Mouse (Mus musculus): ENCODE data around the gene Toe1. TPM values are rescaled to one million over a fixed set of nuclear protein-coding genes. Genes with fewer than 3 reads are reported as not detected.

The Toe1 gene
- polyA plus RNA-seq, 1 experiment from 2014 or later = 41.1 TPM

DNA sequence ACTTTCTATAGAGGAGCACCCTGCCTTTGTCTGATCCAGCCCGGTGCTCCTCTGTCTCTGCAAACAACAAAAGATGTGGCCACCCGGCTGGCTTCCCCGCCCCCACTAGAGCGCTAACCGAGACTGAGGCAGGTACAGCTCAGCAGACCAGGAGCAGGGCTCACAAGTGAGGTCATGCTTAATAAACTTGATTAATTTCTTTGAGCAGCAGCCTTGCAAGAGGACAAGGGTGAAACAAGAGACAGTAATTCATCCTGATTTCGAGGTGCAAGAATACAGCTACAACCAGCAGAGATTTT is 22.6 kb upstream of the Toe1 start:
- no peaks in the 10 kb centered on the region for H3K4me1 ChIP-seq (ENCODE audit: control insufficient read depth, insufficient read depth, low read length)
- H3K9me3 ChIP-seq (ENCODE audit: control insufficient read depth, low read length) = no peaks in the 10 kb centered on the region
- no peak overlapping the region for H3K9ac ChIP-seq (ENCODE audit: low read length)
- H3K36me3 ChIP-seq (ENCODE audit: control insufficient read depth, insufficient read depth, low read length) = no peaks in the 10 kb centered on the region
- WGBS = 30% methylated on average over 6 of the region's 6 CpGs
- H3K27me3 ChIP-seq (ENCODE audit: control insufficient read depth, insufficient read depth, low read length) = no peaks in the 10 kb centered on the region
- no peak overlapping the region for H3K4me2 ChIP-seq (ENCODE audit: low read depth, severe bottlenecking)
- ATAC-seq (ENCODE audit: insufficient number of reproducible peaks, low FRiP score, low TSS enrichment, low read depth) = no peak
- H3K27ac ChIP-seq (replicated peaks; ENCODE audit: low read depth, low read length) = no peak overlapping the region
- no peak for DNase-seq (ENCODE audit: low spot score)
- H3K4me3 ChIP-seq (ENCODE audit: low read depth, low read length) = no peak overlapping the region

DNA sequence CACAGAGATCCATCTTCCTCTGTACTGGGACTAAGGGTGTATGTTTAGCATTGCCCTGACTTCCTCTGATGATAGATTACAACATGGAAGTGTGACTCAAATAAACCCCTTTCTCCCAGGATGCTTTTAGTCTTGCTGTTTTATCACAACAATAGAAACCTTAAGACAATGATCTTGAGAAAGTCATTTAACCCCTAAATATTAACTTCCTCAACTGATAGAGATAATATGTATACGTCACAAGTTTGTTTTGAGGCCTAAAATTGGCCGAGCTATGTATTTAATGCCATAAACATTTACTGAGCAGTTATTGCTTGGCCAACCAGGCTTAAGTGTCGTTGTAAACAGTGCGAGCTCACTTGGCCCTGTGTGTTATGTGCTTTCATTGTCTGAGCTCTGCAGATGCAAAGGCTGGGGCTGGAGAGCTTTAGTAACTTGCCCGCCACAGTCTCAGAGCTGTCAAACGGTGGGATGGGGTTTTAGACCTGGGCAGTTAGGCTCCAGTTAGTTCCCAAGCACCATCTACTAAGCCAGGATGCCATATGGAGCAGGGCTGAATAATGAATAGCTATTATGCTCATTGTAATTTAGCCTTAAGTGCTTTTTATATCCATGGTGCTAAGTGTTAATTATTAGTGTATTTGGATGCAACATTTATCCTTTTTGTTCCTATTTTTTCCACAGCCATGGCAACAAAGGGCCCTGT is 22.1 kb upstream of the Toe1 start:
- ATAC-seq (ENCODE audit: insufficient number of reproducible peaks, low FRiP score, low TSS enrichment, low read depth) = no peak
- Histone ChIP-seq H3K4me1 (ENCODE audit: control insufficient read depth, insufficient read depth, low read length) (no peaks in the 10 kb centered on the region), H3K27me3 (ENCODE audit: control insufficient read depth, insufficient read depth, low read length) (no peaks in the 10 kb centered on the region), H3K9ac (ENCODE audit: low read length) (no peak overlapping the region), H3K4me3 (ENCODE audit: low read depth, low read length) (no peak overlapping the region), H3K27ac (replicated peaks; ENCODE audit: low read depth, low read length) (no peak overlapping the region), H3K9me3 (ENCODE audit: control insufficient read depth, low read length) (no peaks in the 10 kb centered on the region), H3K36me3 (ENCODE audit: control insufficient read depth, insufficient read depth, low read length) (no peaks in the 10 kb centered on the region), H3K4me2 (ENCODE audit: low read depth, severe bottlenecking) (no peak overlapping the region)
- DNase-seq (ENCODE audit: low spot score) = no peak
- 60% methylated on average over 6 of the region's 6 CpGs for WGBS

DNA sequence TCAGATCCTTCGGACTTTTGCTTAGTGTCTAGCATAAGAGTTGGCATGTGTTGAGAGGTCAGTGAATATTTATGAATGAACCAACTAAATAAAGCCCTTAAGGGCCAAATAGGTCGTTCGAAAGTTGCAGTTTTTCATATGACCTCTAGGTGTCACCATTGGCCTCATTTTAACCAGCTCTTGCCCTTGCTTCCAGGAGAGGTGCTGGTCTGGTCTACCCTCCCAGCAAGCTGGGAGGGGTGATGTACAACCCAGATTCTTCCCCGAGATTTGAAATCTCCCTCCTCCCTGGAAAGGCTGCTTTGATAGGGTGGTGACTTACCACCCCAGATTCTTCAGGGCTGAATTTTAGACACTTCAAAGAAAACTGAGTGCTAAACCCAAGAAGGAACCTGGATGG is 20.4 kb upstream of the Toe1 start:
- no peaks in the 10 kb centered on the region for H3K36me3 ChIP-seq (ENCODE audit: control insufficient read depth, insufficient read depth, low read length)
- H3K4me3 ChIP-seq (ENCODE audit: low read depth, low read length) = no peak overlapping the region
- H3K9ac ChIP-seq (ENCODE audit: low read length) = no peak overlapping the region
- ATAC-seq (ENCODE audit: insufficient number of reproducible peaks, low FRiP score, low TSS enrichment, low read depth) (no peak), DNase-seq (ENCODE audit: low spot score) (peak; percentile 50)
- 2% methylated on average over 4 of the region's 4 CpGs for WGBS
- no peaks in the 10 kb centered on the region for H3K27me3 ChIP-seq (ENCODE audit: control insufficient read depth, insufficient read depth, low read length)
- H3K9me3 ChIP-seq (ENCODE audit: control insufficient read depth, low read length) = no peaks in the 10 kb centered on the region
- no peak overlapping the region for H3K4me2 ChIP-seq (ENCODE audit: low read depth, severe bottlenecking)
- no peaks in the 10 kb centered on the region for H3K4me1 ChIP-seq (ENCODE audit: control insufficient read depth, insufficient read depth, low read length)
- no peak overlapping the region for H3K27ac ChIP-seq (replicated peaks; ENCODE audit: low read depth, low read length)

DNA sequence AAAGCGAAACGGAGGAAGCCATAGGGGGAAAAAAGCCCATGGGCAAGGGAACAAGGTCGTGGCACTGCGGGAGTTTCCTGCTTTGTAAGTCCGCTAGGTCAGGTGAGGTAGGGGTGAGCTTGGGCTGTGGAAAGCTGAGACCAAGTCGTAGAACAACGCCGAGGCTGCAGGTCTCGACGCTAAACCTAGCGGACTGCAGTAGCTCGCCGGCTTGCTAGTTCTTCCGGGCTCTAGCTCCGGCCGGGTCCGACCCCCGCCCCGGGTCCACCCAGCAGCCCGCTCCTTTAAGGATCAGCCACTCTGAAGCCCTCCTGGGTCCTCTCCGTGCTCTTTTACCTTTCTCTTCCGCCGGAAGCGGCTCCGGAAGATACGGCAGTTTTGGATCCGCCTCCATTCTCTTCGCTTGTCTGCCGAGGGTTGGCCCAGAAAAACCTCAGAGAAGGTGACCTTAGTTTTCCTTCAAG is 17.1 kb upstream of the Toe1 start:
- Histone ChIP-seq H3K9me3 (ENCODE audit: control insufficient read depth, low read length) (no peaks in the 10 kb centered on the region), H3K27ac (replicated peaks; ENCODE audit: low read depth, low read length) (peak overlapping the region; percentile 62; the same call in 1 of the 2 replicates), H3K36me3 (ENCODE audit: control insufficient read depth, insufficient read depth, low read length) (no peaks in the 10 kb centered on the region), H3K4me1 (ENCODE audit: control insufficient read depth, insufficient read depth, low read length) (no peaks in the 10 kb centered on the region), H3K4me3 (ENCODE audit: low read depth, low read length) (peak overlapping the region; percentile 45), H3K27me3 (ENCODE audit: control insufficient read depth, insufficient read depth, low read length) (0 out of 2 replicates have a peak, but pooled peaks cover 3% of the 10 kb centered on the region), H3K4me2 (ENCODE audit: low read depth, severe bottlenecking) (peak overlapping the region; percentile 73), H3K9ac (ENCODE audit: low read length) (peak overlapping the region; percentile 72)
- ATAC-seq (ENCODE audit: insufficient number of reproducible peaks, low FRiP score, low TSS enrichment, low read depth) (no peak; the same call in 1 of the 2 replicates), DNase-seq (ENCODE audit: low spot score) (peak; percentile 76)
- under 1% methylated on average over 29 of the region's 29 CpGs for WGBS

DNA sequence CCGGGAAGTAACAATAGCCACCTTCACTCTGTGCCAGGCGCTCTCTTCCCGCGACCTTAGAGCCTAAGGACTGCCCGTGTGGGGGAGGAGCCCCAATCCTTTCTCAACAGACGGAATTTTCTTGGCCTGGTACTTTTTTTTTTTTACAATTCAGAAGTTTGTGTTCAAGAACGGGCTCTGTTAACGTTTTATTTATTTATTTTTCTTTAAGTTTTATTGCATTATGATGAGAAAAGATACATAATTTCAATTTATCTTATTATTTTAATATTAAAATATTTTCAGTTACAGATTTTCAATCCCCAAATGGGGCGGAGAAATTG is 14.2 kb upstream of the Toe1 start, which contains the start of gene Hpdl:
TSS of gene Hpdl (minus strand) at position 14 of the 323 bp plus-strand sequence.
- DNase-seq (ENCODE audit: low spot score) = no peak
- 0 out of 2 replicates have a peak, but pooled peaks cover 3% of the 10 kb centered on the region for H3K27me3 ChIP-seq (ENCODE audit: control insufficient read depth, insufficient read depth, low read length)
- no peaks in the 10 kb centered on the region for H3K36me3 ChIP-seq (ENCODE audit: control insufficient read depth, insufficient read depth, low read length)
- peak within 1 kb of the TSS; percentile 51 for H3K9ac ChIP-seq (ENCODE audit: low read length)
- no peaks in the 10 kb centered on the region for H3K9me3 ChIP-seq (ENCODE audit: control insufficient read depth, low read length)
- 12% methylated on average over 9 of the region's 9 CpGs for WGBS
- H3K4me1 ChIP-seq (ENCODE audit: control insufficient read depth, insufficient read depth, low read length) = no peaks in the 10 kb centered on the region
- peak within 1 kb of the TSS; percentile 97 for H3K4me2 ChIP-seq (ENCODE audit: low read depth, severe bottlenecking)
- 0 out of 2 replicates have a peak, but pooled peaks have one; percentile 5 for ATAC-seq (ENCODE audit: insufficient number of reproducible peaks, low FRiP score, low TSS enrichment, low read depth)
- H3K4me3 ChIP-seq (ENCODE audit: low read depth, low read length) = peak within 1 kb of the TSS; percentile 48
- no peak within 1 kb of the TSS for H3K27ac ChIP-seq (replicated peaks; ENCODE audit: low read depth, low read length)

DNA sequence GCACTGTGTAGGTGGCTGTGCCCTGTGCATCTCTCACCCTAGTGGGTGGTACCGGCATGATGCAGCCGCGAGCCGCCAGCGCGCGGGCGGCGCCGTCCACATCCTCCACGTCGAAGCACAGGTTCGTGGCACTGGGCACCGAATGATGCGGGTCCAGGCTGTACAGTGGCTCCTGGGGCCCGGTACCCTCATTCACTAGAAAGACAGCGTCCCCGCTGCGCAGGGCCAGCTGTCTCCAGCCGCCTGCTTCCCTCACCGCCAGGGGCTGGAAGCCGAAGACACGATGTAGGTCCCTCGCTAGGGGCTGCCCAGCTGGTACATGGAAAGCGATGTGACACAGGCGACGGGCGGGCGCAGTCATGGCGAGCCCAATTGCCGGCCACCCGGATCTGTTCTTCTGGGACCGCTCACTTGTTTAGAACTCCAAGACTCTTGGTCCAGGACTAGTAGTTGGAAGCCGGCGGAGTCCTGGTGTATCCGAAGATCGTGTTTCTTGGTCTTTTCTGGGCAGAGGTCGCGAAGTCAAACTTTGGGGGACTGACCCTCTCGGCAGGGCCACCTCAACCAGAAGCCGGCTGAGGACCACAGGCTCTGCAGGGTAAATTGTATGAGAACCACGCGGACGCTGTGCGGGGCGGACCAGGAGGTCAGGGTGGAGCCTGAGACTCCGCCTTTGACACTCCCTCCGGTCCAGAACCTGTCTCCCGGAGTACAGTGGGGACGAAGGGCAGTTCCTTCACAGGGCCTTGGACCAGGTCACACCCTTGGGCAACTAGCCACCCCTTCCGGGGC is 13.7 kb upstream of the Toe1 start:
- no peak overlapping the region for H3K27ac ChIP-seq (replicated peaks; ENCODE audit: low read depth, low read length)
- no peaks in the 10 kb centered on the region for H3K4me1 ChIP-seq (ENCODE audit: control insufficient read depth, insufficient read depth, low read length)
- peak overlapping the region; percentile 48 for H3K4me3 ChIP-seq (ENCODE audit: low read depth, low read length)
- peak overlapping the region; percentile 51 for H3K9ac ChIP-seq (ENCODE audit: low read length)
- ATAC-seq (ENCODE audit: insufficient number of reproducible peaks, low FRiP score, low TSS enrichment, low read depth) (peak; percentile 55), DNase-seq (ENCODE audit: low spot score) (peak; percentile 77)
- WGBS = under 1% methylated on average over 51 of the region's 51 CpGs
- H3K27me3 ChIP-seq (ENCODE audit: control insufficient read depth, insufficient read depth, low read length) = 0 out of 2 replicates have a peak, but pooled peaks cover 3% of the 10 kb centered on the region
- H3K9me3 ChIP-seq (ENCODE audit: control insufficient read depth, low read length) = no peaks in the 10 kb centered on the region
- no peaks in the 10 kb centered on the region for H3K36me3 ChIP-seq (ENCODE audit: control insufficient read depth, insufficient read depth, low read length)
- H3K4me2 ChIP-seq (ENCODE audit: low read depth, severe bottlenecking) = peak overlapping the region; percentile 97

DNA sequence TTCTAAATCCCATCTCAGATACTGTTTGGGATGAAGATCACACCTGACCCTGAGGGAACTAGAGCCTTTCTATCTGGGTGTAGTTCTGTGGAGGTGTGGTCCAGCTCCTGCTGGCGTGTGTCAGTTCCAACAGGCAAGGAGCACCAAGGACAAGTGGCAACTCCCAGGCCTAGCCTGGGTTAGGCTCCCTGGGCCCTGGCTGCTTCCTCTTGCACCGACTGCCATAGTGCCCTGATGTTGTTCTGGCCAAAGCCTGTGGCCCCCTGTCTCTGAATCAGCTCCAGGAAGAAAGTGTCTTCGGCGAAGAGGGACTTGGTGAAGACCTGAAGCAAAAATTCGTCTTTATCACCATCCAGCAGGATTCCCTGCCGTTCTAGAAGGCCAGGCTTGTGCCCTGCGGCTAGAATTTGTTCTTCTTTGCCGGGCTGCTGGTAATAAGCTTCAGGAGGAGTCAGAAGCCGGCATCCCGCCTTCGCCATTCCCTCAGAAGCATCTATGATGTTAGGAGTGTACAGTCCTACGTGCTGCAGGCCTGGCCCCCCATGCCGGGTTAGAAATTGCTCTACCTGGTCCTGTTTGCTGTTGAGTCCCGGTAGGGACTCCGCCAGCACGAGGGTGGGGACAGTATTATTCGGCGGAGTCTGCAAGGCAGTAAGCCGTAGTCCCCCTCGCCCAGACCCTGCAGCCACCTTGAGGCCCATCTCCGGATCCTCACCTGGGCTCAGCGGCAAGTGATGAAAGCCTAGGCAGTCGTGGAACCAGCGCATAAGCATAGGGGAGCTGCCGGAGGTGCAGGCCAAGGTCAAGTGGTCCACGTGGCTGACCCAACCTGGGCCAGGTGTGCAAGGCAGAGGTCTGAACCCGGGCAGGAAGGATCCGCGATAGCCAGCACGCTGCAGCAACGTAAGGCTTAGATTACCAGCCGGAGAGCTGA is 12.8 kb upstream of the Toe1 start:
- ATAC-seq (ENCODE audit: insufficient number of reproducible peaks, low FRiP score, low TSS enrichment, low read depth) (no peak), DNase-seq (ENCODE audit: low spot score) (peak; percentile 26)
- Histone ChIP-seq H3K27me3 (ENCODE audit: control insufficient read depth, insufficient read depth, low read length) (0 out of 2 replicates have a peak, but pooled peaks cover 3% of the 10 kb centered on the region), H3K9ac (ENCODE audit: low read length) (peak overlapping the region; percentile 40; the same call in 1 of the 2 replicates), H3K9me3 (ENCODE audit: control insufficient read depth, low read length) (no peaks in the 10 kb centered on the region), H3K4me2 (ENCODE audit: low read depth, severe bottlenecking) (peak overlapping the region; percentile 97), H3K4me1 (ENCODE audit: control insufficient read depth, insufficient read depth, low read length) (no peaks in the 10 kb centered on the region), H3K27ac (replicated peaks; ENCODE audit: low read depth, low read length) (no peak overlapping the region), H3K36me3 (ENCODE audit: control insufficient read depth, insufficient read depth, low read length) (no peaks in the 10 kb centered on the region), H3K4me3 (ENCODE audit: low read depth, low read length) (peak overlapping the region; percentile 48)
- WGBS = 21% methylated on average over 32 of the region's 32 CpGs

DNA sequence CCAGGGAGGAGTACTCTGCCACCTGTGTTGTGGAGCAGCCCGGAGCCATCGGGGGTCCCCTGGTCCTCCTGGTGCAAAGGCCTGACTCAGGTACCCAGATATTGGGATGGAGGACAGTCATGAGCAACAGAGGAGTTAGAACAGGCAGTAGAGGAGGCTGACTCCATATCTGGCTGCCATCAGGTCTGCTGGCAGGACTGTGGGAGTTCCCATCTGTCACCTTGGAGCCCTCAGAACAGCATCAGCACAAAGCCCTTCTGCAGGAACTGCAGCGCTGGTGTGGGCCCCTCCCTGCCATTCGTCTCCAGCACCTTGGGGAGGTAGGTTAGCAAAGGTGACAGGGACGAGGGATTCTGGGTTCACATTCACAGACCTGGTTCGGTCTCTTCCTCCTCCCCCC is 10.0 kb upstream of the Toe1 start:
- no peak for ATAC-seq (ENCODE audit: insufficient number of reproducible peaks, low FRiP score, low TSS enrichment, low read depth)
- H3K4me3 ChIP-seq (ENCODE audit: low read depth, low read length) = no peak overlapping the region
- no peaks in the 10 kb centered on the region for H3K4me1 ChIP-seq (ENCODE audit: control insufficient read depth, insufficient read depth, low read length)
- WGBS = 87% methylated on average over 6 of the region's 6 CpGs
- no peak for DNase-seq (ENCODE audit: low spot score)
- H3K36me3 ChIP-seq (ENCODE audit: control insufficient read depth, insufficient read depth, low read length) = no peaks in the 10 kb centered on the region
- H3K9me3 ChIP-seq (ENCODE audit: control insufficient read depth, low read length) = no peaks in the 10 kb centered on the region
- H3K4me2 ChIP-seq (ENCODE audit: low read depth, severe bottlenecking) = no peak overlapping the region
- H3K27me3 ChIP-seq (ENCODE audit: control insufficient read depth, insufficient read depth, low read length) = 0 out of 2 replicates have a peak, but pooled peaks cover 3% of the 10 kb centered on the region
- no peak overlapping the region for H3K27ac ChIP-seq (replicated peaks; ENCODE audit: low read depth, low read length)
- H3K9ac ChIP-seq (ENCODE audit: low read length) = no peak overlapping the region
